Mouse (Mus musculus): Measurements from ENCODE around the gene Aloxe3.

DNA sequence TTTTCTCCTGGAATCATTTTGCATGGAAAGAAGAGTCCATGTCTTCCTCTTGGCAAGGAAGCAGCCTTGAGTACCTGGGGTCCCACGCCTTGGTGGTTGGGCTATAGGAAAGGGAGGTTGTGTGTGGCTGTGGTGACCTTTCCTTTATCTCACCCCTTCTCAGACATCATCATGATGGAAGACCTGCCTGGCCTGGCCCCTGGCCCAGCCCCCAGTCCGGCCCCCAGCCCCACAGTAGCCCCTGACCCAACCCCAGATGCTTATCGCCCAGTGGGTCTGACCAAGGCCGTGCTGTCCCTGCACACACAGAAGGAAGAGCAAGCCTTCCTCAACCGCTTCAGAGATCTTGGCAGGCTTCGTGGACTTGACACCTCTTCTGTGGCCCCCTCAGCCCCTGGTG is 20.5 kb upstream of the Aloxe3 start:
- no peak for TF ChIP-seq CTCF (IDR thresholded peaks at IDR 0.05)
- TF ChIP-seq EP300 (IDR thresholded peaks at IDR 0.05): no peak

All from lung, postnatal 0 days (tissue).